Mouse (Mus musculus) thymus, postnatal 25 days (tissue): Measurements from ENCODE around the gene Prdm11.

ENCODE experiments used
- DNase-seq: peaks from one replicate; pipeline ENCODE4 v3.0.0; 2022

Gene Prdm11

DNA sequence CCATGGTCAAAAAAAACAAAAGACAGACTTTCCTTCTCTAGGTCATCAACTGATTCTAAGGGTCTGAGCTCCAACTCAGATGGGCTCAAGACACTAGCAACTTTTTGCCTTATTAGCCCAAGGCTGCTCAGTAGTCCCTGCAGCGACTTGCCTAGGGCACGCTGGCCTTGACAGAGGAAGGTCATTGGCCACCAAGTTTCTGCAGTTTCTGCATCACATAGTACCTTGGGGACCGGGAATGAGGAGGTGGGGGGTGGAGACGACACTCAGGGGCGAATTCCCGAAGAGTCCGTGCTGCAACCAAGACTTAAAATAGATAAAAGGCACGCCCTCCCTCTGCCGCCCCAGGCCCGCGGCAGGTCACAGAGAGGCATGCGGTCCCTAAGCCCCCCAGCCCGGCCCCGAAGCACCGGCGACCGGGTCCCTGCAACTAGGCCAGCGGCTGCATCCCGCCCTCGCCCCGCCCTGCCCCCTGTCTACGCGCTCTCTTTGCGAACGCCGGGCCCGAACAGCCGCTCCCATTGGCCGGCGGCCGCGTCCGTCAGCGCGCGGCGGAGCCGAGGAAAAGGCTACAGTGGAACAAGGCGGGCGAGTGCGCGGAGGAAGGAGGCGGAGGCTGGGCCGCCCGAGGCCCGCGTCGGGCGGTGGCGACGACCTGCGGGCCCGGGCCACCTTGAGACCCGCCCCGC is 694 bp downstream of the Prdm11 start:
- DNase-seq: peak; percentile 97

DNA sequence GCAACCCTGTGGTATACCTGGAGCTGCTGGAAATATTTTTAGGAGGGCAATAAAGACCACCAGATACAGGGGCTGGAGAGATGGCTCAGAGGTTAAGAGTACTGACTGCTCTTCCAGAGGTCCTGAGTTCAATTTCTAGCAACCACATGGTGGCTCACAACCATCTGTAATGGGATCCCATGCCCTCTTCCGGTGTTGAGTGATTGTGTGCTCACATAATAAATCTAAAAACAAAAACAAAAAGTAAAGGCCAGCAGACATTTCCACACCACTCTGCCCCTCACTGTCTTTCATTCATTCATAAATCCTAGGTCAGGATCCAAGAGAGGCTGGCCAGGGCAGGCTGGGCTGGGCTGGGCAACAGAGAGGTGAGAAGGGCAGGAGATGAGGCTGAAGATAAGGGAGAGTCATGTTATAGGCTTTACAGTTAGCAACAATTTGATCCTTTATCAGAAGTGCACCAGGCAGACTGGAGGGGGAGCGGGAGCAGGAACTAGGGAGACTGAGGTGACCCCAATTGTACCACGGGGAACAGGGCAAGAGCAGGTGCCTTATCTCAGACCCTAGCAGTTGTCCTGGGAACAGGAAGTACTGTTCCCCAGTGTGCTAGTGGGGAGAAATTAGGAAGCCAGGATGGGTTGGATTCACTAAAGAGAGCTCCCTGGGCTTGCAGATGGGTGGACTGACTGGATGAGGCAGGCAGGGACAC is 2.4 kb downstream of the Prdm11 start:
- DNase-seq: no peak

DNA sequence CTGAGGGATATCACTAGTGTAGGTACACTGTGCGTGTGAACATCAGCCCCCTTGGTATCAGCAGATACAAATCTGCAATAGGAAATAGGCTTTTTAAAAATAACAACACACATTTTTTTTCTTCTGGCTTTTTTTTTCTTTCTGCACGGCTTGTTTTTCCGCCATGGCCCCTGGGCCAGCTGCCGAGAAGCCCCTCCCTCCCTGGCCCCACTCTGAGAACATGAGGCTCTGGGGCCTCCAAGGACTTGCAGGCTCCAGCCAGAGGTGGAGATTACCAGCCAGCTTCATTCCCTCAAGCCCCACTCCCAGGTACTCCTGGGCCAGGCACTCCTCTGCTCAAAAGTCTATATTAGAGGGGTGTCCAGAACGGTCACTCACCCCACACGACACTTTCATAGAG is 4.5 kb downstream of the Prdm11 start:
- DNase-seq: no peak

DNA sequence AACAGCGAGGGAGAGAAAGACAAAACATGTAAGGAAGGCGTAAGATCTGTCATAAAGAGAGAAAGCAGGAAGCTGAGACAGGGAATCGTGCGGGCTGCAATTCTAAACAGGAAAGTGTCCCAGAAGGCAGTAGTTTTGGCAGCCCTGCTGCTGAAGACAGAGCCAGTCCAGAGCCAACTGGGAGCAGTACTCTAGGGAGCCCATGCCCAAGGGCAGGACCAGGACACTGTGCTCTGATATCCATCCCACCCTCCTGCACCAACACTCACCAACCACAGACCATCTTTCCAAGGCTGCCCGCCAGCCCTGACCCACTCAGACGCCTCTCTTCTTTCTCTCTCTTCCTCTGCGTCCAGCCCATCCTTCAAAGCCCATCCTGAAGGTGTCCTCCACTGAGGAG is 5.1 kb downstream of the Prdm11 start:
- DNase-seq: no peak

DNA sequence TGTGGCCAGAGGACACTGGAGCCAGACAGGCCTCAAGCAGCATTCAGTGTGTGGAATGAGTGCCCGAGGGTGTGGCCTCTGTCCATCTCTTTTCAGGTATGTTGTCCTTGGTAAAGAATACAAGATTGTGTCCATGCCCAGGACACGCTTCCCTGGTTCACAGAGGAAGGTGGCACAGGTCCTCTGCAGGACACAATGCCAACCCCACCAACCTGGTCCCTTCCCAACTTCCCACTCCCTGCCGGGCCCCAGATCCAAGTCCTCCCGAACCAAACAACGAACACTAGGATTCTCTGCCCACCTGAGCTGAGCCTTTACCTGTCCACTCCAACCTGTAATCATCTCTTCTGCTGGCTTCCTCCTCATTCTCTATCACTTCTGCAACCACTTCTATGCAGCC is 6.3 kb downstream of the Prdm11 start:
- no peak for DNase-seq

DNA sequence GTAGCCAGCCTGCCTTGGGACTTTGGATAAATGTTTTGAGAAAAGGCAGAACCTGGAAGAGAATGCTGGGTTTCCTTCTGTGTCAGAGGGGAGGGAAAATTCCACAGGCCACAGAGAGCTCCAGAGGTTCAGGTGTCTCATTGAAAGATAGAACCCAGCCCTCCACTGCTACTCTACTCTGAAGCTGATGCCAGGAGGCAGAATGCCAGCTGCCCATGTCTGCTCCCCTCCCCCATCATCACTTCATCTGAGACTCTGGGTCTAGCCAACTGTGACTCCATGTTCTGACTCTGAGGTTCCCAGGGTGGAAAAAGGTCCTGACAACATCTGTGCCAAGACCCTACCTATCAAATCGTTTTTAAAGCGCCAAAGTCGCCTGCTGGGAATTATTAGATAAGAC is 6.9 kb downstream of the Prdm11 start:
- no peak for DNase-seq

DNA sequence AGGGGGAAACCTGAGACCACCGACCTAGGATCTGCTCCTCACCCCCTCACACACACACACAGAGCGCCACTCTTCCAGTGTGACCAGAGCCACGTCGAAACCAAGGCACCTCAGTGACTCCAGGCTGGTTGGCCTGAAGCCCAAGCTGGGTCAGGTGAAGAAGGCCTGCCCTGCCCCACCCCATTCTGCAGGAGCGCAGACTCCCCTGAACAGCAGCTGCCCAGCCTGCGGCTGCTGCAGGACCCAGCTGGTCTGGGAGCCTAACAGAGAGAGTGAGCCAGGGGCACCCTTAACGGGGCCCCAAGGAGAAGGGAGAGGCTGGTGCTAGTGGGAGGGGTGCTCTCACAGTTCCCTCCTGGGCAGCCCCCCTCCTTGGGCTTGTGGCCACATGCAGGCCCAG is 10.3 kb downstream of the Prdm11 start:
- DNase-seq: no peak

DNA sequence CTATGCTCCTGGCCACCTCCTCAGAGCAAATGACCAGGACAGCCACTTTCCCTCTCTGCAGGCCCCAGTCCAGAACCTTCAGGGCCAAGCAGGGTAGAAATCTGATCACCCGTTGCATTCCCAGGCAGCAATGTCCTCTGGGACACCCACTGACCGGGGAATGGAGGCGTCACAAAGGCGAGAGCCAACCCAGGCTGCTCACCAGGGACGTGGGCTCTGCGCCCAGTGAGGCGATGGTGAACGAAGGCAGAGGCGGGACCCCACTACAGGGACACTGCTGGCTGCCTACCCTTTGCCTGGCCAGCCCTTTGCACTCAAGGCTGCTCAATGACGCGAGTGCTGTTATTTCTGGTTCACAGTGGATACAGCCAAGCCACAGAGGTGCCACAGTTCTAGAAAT is 13.3 kb downstream of the Prdm11 start:
- no peak for DNase-seq

DNA sequence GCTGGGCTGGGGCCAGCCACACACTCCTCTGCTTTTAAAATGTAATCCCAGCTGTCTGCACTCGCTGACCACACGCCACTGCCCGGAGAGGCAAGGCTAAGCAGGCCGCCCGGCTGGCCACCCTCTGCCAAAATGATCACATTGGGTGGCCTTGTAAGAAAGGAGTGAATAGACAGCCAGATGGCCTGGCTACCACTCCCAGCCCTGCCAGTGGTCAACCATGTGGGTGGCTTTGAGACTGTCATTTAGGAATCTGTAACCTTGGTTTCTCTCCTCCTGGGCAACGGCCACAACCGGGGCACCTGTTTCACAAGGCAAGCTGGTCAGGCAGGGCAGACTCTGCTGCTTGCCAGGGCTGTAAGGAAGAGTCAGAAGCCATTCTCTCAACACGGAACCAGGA is 13.9 kb downstream of the Prdm11 start:
- no peak for DNase-seq

DNA sequence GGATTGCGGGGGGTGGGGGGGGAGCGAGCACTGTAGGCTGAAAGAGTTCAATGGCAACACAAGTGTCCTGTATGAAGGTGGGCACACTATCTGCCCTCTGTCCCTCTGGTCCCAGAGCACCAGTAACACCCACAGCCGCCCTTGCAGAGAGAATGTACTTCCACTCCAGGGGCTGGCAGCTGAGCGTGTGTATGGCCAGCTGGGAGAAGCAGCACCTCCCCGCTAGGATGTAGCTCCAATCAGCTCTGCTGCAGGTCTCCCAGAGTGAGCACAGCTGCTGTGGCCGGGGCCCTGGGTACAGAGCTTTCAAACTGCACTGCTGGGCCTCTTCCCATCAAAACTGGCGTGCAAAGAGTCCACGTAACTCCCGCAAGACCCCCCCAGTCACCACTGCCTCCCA is 14.9 kb downstream of the Prdm11 start:
- no peak for DNase-seq

DNA sequence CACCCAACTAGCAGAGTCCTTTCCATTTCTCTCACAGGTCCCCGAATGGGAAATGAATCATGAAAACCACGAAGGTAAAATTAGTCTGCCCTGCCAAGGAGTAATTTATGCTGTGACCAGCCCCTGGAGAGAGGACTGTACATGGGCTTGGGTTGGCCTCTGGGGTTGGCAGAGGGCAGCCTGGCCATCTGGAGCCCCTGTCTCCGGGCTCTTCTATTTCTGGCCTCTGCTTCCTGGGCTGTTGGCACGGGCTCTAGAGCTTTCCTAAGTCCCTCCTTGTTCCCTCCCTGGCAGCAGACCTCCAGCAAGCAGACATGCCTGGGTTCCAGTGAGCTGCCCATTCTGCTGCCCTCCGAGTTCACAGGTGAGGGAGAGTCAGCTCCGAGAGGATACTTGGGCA is 15.9 kb downstream of the Prdm11 start:
- no peak for DNase-seq

DNA sequence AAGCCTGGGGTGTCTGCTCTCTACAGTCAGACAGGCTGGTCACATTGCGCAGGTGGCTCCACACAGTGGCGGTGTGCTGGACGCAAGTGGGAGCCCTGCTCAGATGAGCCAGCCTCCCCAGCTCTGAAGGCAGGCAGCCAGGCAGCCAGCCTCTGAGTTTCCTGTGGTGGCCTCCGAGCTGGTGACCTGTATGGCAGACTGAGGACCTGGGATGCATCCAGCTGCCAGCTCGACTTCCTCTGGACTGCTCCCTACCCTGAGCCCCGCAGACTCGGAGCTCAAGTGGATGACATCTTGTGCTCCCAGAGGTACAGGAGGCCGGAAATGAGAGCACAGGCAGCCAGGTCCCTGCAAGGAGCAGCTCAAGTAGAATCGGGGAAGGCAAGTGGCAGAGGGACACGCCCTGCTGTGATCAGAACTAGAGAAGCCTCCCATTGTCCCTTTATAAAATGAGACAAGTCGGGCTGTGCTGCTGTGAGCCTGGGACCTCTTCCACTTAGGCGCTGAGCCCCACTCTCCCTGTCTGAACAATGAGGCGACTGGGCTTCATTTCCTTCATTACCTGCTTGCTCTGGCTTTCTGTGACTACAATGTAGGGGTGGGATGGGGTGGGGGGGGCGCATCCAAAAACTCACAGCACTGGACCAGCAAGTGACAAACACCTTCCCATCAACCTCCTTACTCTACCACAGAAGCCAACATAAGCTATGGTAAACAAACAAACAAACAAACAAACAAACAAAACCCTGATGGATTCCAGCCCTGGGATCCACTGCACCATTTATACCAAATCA is 16.5 kb downstream of the Prdm11 start:
- DNase-seq: peak; percentile 62

DNA sequence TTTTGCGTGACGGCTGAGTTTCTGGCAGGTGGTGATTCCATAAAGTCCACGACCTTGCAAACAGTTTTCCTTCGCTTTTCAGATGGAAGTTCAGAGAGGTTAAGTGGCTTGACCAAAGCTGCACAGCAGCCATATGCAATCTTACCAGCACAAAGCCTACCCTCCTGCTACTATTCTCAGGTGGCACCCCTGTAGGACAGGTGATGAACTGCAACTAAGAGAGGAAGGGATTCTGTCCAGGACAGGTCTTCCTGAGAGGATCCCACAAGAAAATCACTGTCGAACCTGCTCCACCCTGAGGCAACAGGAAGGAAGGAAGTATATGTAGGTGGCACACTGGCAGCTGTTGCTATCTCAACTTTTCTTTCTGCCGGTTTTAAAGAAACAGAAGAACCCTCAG is 17.1 kb downstream of the Prdm11 start:
- no peak for DNase-seq

DNA sequence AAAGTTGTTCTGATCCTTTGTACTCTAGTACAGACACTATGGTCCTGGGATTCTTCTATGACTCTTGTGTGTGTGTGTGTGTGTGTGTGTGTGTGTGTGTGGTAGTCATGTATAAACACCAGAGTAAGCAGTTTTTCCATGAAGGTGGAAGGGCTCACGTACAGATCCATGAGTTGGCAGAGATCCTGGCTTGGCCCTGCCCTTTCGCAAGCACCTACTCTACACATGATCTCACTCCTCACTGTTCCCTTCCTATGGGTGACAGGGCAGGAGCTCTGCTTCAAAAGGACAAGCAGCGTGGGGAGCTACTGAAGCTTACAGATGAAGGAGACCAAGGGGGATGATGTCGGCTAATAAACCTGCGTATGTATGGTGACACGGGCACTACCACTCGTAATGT is 18.3 kb downstream of the Prdm11 start:
- no peak for DNase-seq

DNA sequence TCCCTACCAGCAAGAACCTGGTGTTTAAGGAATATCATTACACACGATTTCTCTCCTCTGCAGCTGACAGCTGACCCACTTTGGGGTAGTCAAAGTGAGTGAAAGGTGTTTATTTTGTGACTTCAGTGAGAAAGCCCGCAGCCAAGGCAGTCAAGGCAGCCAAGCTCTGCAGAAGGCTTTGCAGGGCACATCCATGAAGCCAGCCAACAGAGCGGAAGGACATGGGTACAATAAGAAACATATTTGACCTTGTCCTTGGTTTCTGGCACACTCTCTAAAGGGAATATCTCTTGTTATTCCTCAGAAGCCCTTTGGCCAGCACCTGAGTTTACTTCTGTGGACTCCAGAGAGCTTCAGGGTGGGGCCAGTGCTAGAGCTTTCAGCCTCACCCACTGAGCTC is 21.5 kb downstream of the Prdm11 start:
- no peak for DNase-seq

DNA sequence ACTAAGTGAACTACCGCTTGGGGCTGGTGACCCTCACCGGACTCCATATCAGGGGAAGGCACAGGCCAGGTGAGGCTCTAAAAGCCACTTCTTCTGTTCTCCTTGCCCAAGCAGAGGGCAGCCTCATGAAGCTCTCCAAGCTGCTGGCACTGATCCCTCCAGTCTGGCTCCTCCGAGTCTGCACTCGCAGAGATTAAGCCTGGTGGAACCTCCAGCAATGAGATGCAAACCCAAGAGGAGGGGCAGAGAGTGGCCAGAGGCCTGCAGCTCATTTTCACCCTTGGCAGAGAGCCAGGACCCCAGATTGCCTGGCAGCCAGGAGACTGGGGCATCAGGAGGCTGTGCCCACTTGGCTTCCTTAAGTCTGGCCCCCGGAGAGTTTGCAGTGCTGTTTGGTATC is 27.1 kb downstream of the Prdm11 start:
- no peak for DNase-seq

DNA sequence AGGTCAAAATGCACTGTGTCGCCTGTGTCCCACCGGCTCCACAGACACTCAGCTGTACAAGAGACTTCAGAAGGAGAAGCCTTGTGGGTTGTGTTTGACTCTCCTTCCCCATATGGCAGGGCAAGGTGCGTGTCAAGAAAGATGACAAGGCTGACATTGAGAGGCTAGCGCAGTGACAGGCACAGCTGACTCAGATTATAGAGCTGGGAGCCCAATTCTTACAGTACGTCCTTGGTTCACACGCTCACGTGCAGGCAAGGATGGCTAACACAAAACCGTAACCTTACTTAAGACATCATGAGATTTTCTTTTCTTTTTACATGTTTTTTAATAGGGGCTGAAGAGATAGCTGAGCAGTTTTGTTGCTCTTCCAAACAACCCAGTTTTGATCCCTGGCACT is 28.8 kb downstream of the Prdm11 start:
- DNase-seq: peak; percentile 51

DNA sequence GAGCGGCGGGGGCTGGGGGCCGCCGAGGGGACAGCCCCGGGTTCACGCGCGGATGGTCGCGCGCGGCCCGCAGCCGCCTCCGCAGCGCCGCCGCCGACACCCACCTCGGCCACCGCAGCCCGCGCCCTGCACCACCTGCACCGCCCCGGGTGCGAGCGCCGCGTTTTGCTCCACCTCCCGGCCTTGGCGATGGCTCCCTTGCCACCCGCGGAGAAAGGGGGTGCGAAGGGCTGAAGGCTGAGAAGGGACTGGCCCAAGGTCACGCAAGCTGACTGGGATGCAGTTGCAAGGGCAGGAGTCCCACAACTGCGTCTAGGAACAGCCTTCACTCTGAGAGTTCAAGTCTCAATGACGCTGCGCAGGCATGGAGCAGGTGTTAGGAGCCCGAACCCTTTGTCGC is 30.9 kb downstream of the Prdm11 start:
- peak; percentile 31 for DNase-seq

DNA sequence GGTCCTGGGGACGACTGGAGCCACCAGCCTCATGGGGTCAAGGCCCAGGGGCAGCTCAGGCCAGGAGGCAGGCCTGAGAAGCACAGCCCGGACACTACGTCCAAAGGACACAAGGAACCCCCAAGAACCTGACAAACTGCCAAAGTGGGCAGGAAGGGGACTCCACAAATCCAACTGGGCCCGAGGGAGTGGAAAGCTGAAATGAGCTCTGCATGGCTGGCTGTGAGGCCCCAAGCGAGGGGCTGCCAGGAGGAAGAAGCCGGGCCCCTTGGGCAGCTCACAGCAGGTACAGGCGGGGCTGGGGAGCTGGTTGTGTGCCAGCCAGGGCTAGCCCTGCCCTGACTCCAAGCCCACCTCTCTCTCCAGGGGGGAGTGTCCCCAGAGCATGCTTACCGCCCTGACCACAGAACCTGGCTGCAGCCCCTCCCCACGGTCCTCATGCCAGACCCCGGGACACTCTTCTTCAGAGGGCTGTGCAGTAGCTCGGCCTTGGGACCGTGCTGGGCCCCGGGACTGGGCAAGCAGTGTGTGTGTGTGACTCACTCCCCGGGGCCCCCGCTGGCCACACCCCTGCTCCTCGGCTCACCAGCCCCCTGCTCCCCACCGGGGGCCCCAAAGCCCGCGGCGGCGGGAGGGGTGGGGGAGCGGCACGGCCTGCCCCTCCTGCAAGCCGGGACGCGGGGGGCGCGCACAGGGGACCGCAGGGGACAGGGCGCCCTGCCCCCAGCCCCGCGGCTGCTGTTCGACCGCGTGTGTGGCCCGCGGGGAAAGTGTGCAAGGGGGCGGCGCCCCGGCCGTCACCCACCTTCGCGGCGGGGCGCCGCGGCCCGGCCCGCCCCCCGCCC is 31.7 kb downstream of the Prdm11 start:
- peak; percentile 34 for DNase-seq

DNA sequence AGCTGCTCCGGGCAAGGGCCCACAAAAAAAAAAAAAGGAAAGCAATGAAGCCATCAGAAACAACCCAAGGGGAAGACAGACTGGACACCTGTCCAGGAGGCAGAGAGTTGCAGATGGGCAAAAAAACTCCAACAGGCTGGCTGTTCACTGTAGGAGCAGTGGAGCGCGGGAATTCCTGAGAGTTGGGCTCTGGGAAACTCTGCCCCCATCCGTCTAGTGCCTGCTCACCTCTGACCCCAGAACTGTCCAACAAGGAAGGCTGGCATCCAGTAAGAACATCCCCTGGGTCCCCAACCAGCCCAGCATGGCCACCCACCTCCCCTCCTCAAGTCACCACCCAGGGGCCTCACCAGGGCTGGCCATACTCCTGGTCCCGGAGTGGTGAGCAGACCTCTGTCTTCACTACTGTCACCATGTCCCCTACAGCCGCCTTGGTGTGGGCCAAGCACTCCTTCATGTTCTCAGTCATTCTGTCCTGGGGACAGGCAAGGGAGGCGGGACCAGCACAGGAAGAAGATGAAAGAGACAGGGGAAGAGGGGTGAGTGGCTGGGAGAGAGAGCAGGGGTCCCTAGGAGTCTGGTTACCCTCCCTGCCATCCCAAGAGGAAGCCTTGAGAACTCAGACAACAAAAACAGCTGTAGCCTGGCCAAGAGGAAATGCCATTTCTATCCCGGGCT is 32.4 kb downstream of the Prdm11 start:
- no peak for DNase-seq

DNA sequence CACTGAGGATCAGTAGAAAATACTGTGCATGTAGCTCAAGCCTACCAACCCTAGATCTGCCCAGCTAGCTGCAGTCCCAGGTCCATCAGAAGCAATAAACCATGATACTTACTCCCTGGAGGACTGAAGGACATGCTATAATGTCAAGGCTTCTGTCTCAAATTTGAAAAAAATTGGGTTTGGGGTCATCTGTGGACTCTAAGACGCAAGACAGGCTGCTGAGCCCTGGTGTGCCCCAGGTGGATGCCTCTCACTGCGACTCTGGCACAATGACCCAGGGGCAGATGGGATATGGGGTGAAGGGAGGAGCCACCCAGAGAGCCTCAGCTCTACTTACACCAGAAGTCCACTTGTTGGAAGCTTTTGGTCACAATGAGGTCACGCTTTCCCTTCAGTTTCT is 33.0 kb downstream of the Prdm11 start:
- no peak for DNase-seq

DNA sequence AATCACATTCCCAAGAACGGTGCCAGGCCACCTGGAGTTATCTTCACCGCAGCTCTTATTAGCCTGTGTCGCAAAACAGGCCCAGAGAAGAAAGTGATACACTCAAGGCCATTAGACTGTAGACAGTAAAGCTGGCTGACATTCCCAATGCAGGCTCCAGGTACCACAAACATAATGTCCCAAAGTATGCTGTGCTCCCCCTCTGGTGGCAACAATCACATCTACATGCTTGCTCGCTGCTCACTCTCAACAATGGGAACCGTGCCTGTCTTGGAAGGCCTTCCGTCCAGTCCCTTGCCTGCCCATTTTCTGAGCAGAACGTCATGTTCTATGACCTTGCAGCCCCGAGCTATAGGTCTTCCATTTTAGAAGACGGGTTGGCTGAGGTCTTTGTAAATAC is 34.0 kb downstream of the Prdm11 start:
- no peak for DNase-seq

DNA sequence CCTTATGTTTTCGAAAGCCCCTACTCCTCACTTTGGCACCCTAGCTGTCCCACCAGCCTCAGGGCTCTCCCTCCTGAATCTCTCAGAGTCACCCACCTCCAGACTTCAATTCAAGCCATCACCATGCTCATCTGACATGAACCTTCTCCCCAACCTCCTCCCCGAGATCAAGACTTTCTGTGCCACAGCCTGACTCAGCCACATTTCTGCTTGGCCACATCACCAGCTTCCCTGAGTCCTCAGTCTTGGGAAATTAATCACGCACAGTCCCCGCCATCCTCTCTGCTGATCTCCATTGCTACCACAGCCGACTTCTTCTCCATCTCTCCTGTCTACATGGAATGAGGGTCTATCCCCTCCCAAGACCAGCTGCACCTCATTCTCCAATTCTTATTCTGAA is 34.5 kb downstream of the Prdm11 start:
- DNase-seq: no peak
